Mouse (Mus musculus): ENCODE data around the gene Doc2a. TPM values are rescaled to one million over a fixed set of nuclear protein-coding genes. Genes with fewer than 3 reads are reported as not detected.

Gene Doc2a
- total and polyA plus RNA-seq, 2 experiments from 2014 or later: 31.5 to 148 TPM

DNA sequence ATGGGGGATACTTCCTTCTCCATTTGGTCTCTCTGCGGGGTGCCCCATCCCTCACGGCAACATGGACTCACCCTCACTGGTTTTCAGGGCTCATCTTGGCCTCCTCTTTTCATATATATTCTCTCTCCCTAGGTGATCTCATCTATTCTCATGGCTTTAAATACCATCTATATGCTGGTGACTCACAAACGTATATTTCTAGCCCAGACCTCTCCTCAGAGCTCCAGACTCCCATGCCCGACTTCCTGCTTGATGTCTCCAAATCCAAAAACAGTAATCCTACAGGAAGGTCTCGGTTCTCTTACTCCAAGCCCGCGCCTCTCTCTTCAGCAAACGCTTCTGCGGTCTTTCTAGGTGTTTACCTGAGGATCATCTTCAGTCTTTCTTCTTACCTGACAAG, 3.9 kb upstream of the Doc2a start:
- H3K4me3 ChIP-seq (ENCODE audit: low read depth, low read length): no peak overlapping the region
- DNase-seq: no peak
- WGBS: 83% methylated on average over 9 of the region's 9 CpGs

DNA sequence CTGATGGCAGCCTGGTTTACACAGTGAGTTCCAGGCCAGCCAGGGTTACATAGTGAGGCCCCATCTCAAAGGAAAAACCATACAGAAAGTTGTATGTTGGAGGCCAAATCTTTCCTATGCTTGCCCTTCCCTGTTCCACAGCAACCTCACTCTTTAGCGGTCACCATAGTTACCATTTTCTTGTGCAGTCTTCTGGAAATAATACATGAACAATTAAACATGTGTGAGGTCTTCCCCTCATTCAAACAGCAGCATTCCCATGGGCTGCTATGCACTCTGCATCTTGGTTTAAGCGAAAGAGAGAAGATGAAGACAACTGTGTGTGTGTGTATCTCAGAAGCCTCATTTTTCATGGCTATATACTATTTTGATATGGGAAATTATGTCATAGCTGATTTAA, 1.7 kb upstream of the Doc2a start:
- H3K4me3 ChIP-seq (ENCODE audit: low read depth, low read length): no peak overlapping the region
- H3K4me2 ChIP-seq (ENCODE audit: low read depth): no peak overlapping the region
- TF ChIP-seq CTCF (IDR thresholded peaks at IDR 0.05; ENCODE audit: low read depth): no peak
- DNase-seq (no peak), ATAC-seq (no peak)
- no peak overlapping the region for H3K27ac ChIP-seq (ENCODE audit: low read depth, low read length)
- no peaks in the 10 kb centered on the region for H3K27me3 ChIP-seq (ENCODE audit: insufficient read depth, low read length)
- H3K9ac ChIP-seq: no peak overlapping the region
- H3K36me3 ChIP-seq (ENCODE audit: insufficient read depth): no peaks in the 10 kb centered on the region
- no peaks in the 10 kb centered on the region for H3K9me3 ChIP-seq (ENCODE audit: low read length)
- WGBS: 27% methylated on average over 2 of the region's 2 CpGs
- 0 out of 2 replicates have a peak, but pooled peaks cover 11% of the 10 kb centered on the region for H3K4me1 ChIP-seq (ENCODE audit: insufficient read depth)

More for the DNA sequence above, 3.9 kb upstream of the Doc2a start:
- Histone ChIP-seq H3K4me1 (ENCODE audit: insufficient read depth) (0 out of 2 replicates have a peak, but pooled peaks cover 6% of the 10 kb centered on the region), H3K36me3 (ENCODE audit: insufficient read depth) (no peaks in the 10 kb centered on the region), H3K27ac (ENCODE audit: low read depth, low read length) (no peak overlapping the region), H3K9ac (no peak overlapping the region), H3K9me3 (ENCODE audit: low read length) (no peaks in the 10 kb centered on the region), H3K4me2 (ENCODE audit: low read depth) (no peak overlapping the region), H3K27me3 (ENCODE audit: insufficient read depth, low read length) (no peaks in the 10 kb centered on the region)
- no peak for TF ChIP-seq CTCF (IDR thresholded peaks at IDR 0.05; ENCODE audit: low read depth)
- no peak for ATAC-seq

GRCm38 (mm10) chr7:126847421-126848398, 494 bp downstream of the Doc2a start:
- Histone ChIP-seq H3K36me3 (ENCODE audit: insufficient read depth) (peaks cover 15% of the 10 kb centered on the region), H3K4me2 (ENCODE audit: low read depth) (peak overlapping the region; percentile 99), H3K4me1 (ENCODE audit: insufficient read depth) (0 out of 2 replicates have a peak, but pooled peaks cover 11% of the 10 kb centered on the region), H3K27ac (ENCODE audit: low read depth, low read length) (peak overlapping the region; percentile 50; the same call in 1 of the 2 replicates), H3K9me3 (ENCODE audit: low read length) (no peaks in the 10 kb centered on the region), H3K27me3 (ENCODE audit: insufficient read depth, low read length) (no peaks in the 10 kb centered on the region), H3K4me3 (ENCODE audit: low read depth, low read length) (peak overlapping the region; percentile 65), H3K9ac (peak overlapping the region; percentile 71)
- ATAC-seq (peak; percentile 68), DNase-seq (peak; percentile 75)
- WGBS: under 1% methylated on average over 74 of the region's 74 CpGs
- TF ChIP-seq CTCF (IDR thresholded peaks at IDR 0.05; ENCODE audit: low read depth): no peak

DNA sequence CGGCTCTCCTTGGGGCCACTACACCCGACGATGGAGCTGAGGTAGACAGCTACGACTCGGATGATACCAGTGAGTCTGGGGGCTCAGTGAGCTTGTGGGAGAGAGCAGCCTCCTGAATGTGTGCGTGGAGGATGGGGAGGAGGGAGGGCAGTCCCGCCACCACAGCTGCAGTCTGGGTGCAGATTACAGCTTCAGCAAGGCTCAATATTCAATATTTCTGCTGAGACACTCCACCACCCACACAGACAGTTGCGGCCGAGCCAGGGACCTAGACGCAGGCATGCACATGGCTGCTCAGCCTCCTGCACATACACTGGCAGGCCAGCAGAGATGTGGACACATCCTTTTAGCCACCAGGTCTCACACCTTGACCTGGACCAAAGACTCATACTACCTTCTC, 1.6 kb downstream of the Doc2a start:
- Histone ChIP-seq H3K27me3 (ENCODE audit: insufficient read depth, low read length) (no peaks in the 10 kb centered on the region), H3K27ac (ENCODE audit: low read depth, low read length) (peak overlapping the region; percentile 50), H3K4me2 (ENCODE audit: low read depth) (peak overlapping the region; percentile 99), H3K9ac (peak overlapping the region; percentile 71), H3K9me3 (ENCODE audit: low read length) (no peaks in the 10 kb centered on the region), H3K4me3 (ENCODE audit: low read depth, low read length) (peak overlapping the region; percentile 65), H3K4me1 (ENCODE audit: insufficient read depth) (0 out of 2 replicates have a peak, but pooled peaks cover 11% of the 10 kb centered on the region), H3K36me3 (ENCODE audit: insufficient read depth) (peaks cover 22% of the 10 kb centered on the region)
- TF ChIP-seq CTCF (IDR thresholded peaks at IDR 0.05; ENCODE audit: low read depth): no peak
- ATAC-seq (peak; percentile 60), DNase-seq (peak; percentile 46)
- 23% methylated on average over 10 of the region's 10 CpGs for WGBS

GRCm38 (mm10) chr7:126850161-126850560, 2.9 kb downstream of the Doc2a start:
- DNase-seq (no peak), ATAC-seq (no peak)
- Histone ChIP-seq H3K9ac (no peak overlapping the region), H3K4me2 (ENCODE audit: low read depth) (no peak overlapping the region), H3K9me3 (ENCODE audit: low read length) (no peaks in the 10 kb centered on the region), H3K36me3 (ENCODE audit: insufficient read depth) (peaks cover 29% of the 10 kb centered on the region), H3K4me3 (ENCODE audit: low read depth, low read length) (no peak overlapping the region), H3K27ac (ENCODE audit: low read depth, low read length) (no peak overlapping the region), H3K4me1 (ENCODE audit: insufficient read depth) (0 out of 2 replicates have a peak, but pooled peaks cover 11% of the 10 kb centered on the region), H3K27me3 (ENCODE audit: insufficient read depth, low read length) (no peaks in the 10 kb centered on the region)
- no peak for TF ChIP-seq CTCF (IDR thresholded peaks at IDR 0.05; ENCODE audit: low read depth)
- 91% methylated on average over 6 of the region's 6 CpGs for WGBS

DNA sequence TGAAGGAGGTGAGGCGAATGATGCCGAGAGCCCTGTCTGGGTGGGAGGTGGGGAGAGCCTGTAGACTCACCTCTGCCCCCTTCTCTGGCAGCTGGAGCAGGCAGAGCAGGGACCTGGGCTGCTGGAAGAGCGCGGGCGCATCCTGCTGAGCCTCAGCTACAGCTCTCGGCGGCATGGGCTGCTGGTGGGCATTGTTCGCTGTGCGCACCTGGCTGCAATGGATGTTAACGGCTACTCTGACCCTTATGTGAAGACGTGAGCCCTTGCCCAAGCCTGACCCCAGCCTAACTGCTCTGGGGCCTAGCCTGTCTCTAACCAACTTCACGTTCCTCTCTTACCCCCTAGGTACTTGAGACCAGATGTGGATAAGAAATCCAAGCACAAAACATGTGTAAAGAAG, 4.0 kb downstream of the Doc2a start:
- H3K4me3 ChIP-seq (ENCODE audit: low read depth, low read length): no peak overlapping the region
- DNase-seq (no peak), ATAC-seq (no peak)
- WGBS: 40% methylated on average over 12 of the region's 12 CpGs
- no peak overlapping the region for H3K27ac ChIP-seq (ENCODE audit: low read depth, low read length)
- no peaks in the 10 kb centered on the region for H3K27me3 ChIP-seq (ENCODE audit: insufficient read depth, low read length)
- H3K4me2 ChIP-seq (ENCODE audit: low read depth): no peak overlapping the region
- no peak overlapping the region for H3K9ac ChIP-seq
- peaks cover 34% of the 10 kb centered on the region for H3K36me3 ChIP-seq (ENCODE audit: insufficient read depth)
- TF ChIP-seq CTCF (IDR thresholded peaks at IDR 0.05; ENCODE audit: low read depth): no peak
- 0 out of 2 replicates have a peak, but pooled peaks cover 11% of the 10 kb centered on the region for H3K4me1 ChIP-seq (ENCODE audit: insufficient read depth)
- no peaks in the 10 kb centered on the region for H3K9me3 ChIP-seq (ENCODE audit: low read length)

- Histone ChIP-seq H3K4me1 (ENCODE audit: insufficient read depth) (0 out of 2 replicates have a peak, but pooled peaks cover 3% of the 10 kb centered on the region), H3K4me3 (ENCODE audit: low read depth, low read length) (no peak overlapping the region), H3K27ac (ENCODE audit: low read depth, low read length) (no peak overlapping the region), H3K36me3 (ENCODE audit: insufficient read depth) (peaks cover 53% of the 10 kb centered on the region), H3K9ac (no peak overlapping the region), H3K27me3 (ENCODE audit: insufficient read depth, low read length) (no peaks in the 10 kb centered on the region), H3K9me3 (ENCODE audit: low read length) (no peaks in the 10 kb centered on the region), H3K4me2 (ENCODE audit: low read depth) (no peak overlapping the region)
- no peak for TF ChIP-seq CTCF (IDR thresholded peaks at IDR 0.05; ENCODE audit: low read depth)
- 84% methylated on average over 5 of the region's 5 CpGs for WGBS
- DNase-seq: no peak
- ATAC-seq: no peak
These were observed 6.2 kb downstream of the Doc2a start for GRCm38 (mm10) chr7:126853454-126853853.

Data from forebrain, postnatal 0 days (tissue).